Comparison of ENCODE assay signal across 8 mouse cellular contexts in genomic region chr8:72646060-72646767, GRCm38 (mm10). TPM values are rescaled to one million over a fixed set of nuclear protein-coding genes. Genes with fewer than 3 reads are reported as not detected.
DNase-seq lines count a peak whose midpoint lies in the region; ATAC-seq and TF ChIP-seq lines count a peak whose summit lies in the region.

Nwd1 (plus strand) TSS chr8:72646711.

- TF ChIP-seq CTCF in bone marrow, adult 2 months (IDR thresholded peaks at IDR 0.05; ENCODE audit: control insufficient read depth, insufficient read depth, low read length) = no peak

- no peaks in the 10 kb centered on the region for H3K9me3 ChIP-seq in heart, embryonic 10.5 days
- no peaks in the 10 kb centered on the region; the same call in 1 of the 2 replicates for H3K9me3 ChIP-seq in hindbrain, embryonic 12.5 days (replicated peaks)
- no peaks in the 10 kb centered on the region for H3K9me3 ChIP-seq in neural tube, embryonic 12.5 days

- H3K4me1 ChIP-seq in heart, embryonic 10.5 days = peaks cover 7% of the 10 kb centered on the region; the same call in 1 of the 2 replicates
- H3K4me1 ChIP-seq in bone marrow, adult 2 months (ENCODE audit: control insufficient read depth, insufficient read depth, low read length) = peaks cover 1% of the 10 kb centered on the region; the same call in 1 of the 2 replicates
- peaks cover 10% of the 10 kb centered on the region; the same call in 1 of the 2 replicates for H3K4me1 ChIP-seq in hindbrain, embryonic 12.5 days
- H3K4me1 ChIP-seq in neural tube, embryonic 12.5 days = peaks cover 10% of the 10 kb centered on the region

- 0 out of 2 replicates have a peak within 1 kb of the TSS, but pooled peaks have one; percentile 8 for H3K4me2 ChIP-seq in hindbrain, embryonic 12.5 days (replicated peaks)
- H3K4me2 ChIP-seq in neural tube, embryonic 12.5 days (replicated peaks) = 0 out of 2 replicates have a peak within 1 kb of the TSS, but pooled peaks have one; percentile 2

- no peak within 1 kb of the TSS for H3K27ac ChIP-seq in heart, embryonic 10.5 days
- 0 out of 2 replicates have a peak within 1 kb of the TSS, but pooled peaks have one; percentile 4 for H3K27ac ChIP-seq in bone marrow, adult 2 months (ENCODE audit: control insufficient read depth, insufficient read depth, low read depth, low read length, poor library complexity)
- H3K27ac ChIP-seq in hindbrain, embryonic 12.5 days = peak within 1 kb of the TSS; percentile 73
- no peak within 1 kb of the TSS for H3K27ac ChIP-seq in neural tube, embryonic 12.5 days

- ATAC-seq in hindbrain, embryonic 12.5 days (ENCODE audit: low FRiP score) = peak; percentile 91
- peak; percentile 90 for ATAC-seq in neural tube, embryonic 12.5 days (ENCODE audit: low FRiP score, low read depth)

- WGBS in heart, embryonic 10.5 days = 57% methylated on average over 11 of the region's 11 CpGs
- WGBS in bone marrow, adult 2 months = 1% methylated on average over 11 of the region's 11 CpGs
- WGBS in hindbrain, embryonic 12.5 days = 53% methylated on average over 11 of the region's 11 CpGs
- 62% methylated on average over 11 of the region's 11 CpGs for WGBS in neural tube, embryonic 12.5 days

- no peak within 1 kb of the TSS for H3K4me3 ChIP-seq in heart, embryonic 10.5 days
- no peak within 1 kb of the TSS for H3K4me3 ChIP-seq in bone marrow, adult 2 months (replicated peaks; ENCODE audit: control insufficient read depth, low read depth, low read length)
- no peak within 1 kb of the TSS for H3K4me3 ChIP-seq in hindbrain, embryonic 12.5 days
- no peak within 1 kb of the TSS for H3K4me3 ChIP-seq in neural tube, embryonic 12.5 days

- TF ChIP-seq POLR2A in bone marrow, adult 2 months (IDR thresholded peaks at IDR 0.05; ENCODE audit: borderline replicate concordance, control insufficient read depth, low read depth, low read length) = no peak

- DNase-seq in heart, adult 11 months = peak; percentile 95
- DNase-seq in heart, embryonic 10.5 days (ENCODE audit: low spot score) = no peak
- peak; percentile 83 to 87 for DNase-seq in frontal cortex, postnatal 14 days (ENCODE audit: low spot score in 2 of 2)
- DNase-seq in left cerebral cortex, adult 9 months (ENCODE audit: low spot score in 2 of 2) = peak; percentile 73 to 88
- DNase-seq in thymus, postnatal 0 days (ENCODE audit: low spot score) = peak; percentile 76

- no peaks in the 10 kb centered on the region for H3K36me3 ChIP-seq in heart, embryonic 10.5 days
- no peaks in the 10 kb centered on the region for H3K36me3 ChIP-seq in hindbrain, embryonic 12.5 days
- H3K36me3 ChIP-seq in neural tube, embryonic 12.5 days = no peaks in the 10 kb centered on the region

- H3K27me3 ChIP-seq in heart, embryonic 10.5 days (ENCODE audit: insufficient read depth, poor library complexity, severe bottlenecking) = no peaks in the 10 kb centered on the region
- no peaks in the 10 kb centered on the region for H3K27me3 ChIP-seq in hindbrain, embryonic 12.5 days
- no peaks in the 10 kb centered on the region for H3K27me3 ChIP-seq in neural tube, embryonic 12.5 days (replicated peaks)

- no peak within 1 kb of the TSS for H3K9ac ChIP-seq in hindbrain, embryonic 12.5 days
- H3K9ac ChIP-seq in neural tube, embryonic 12.5 days = no peak within 1 kb of the TSS

RNA-seq across cellular contexts. Expression of gene Nwd1, which starts in this region (rescaled TPM):
- 0.01 and 0.04 TPM in 2 replicates for polyA plus RNA-seq in heart, embryonic 10.5 days (2016; fragmentation: Nextera tagmentation; extraction: Ambion mirVana)
- polyA plus RNA-seq in bone marrow, adult 2 months (2011; ENCODE audit: insufficient read depth, insufficient read length, low replicate concordance, missing spikeins) = 0.50 and 1.8 TPM in 2 replicates
- 0.64 and 0.68 TPM in 2 replicates for polyA plus RNA-seq in hindbrain, embryonic 12.5 days (2016; fragmentation: Nextera tagmentation; extraction: Ambion mirVana)
- polyA plus RNA-seq in neural tube, embryonic 12.5 days (2016; fragmentation: Nextera tagmentation; extraction: Ambion mirVana) = 0.35 and 0.42 TPM in 2 replicates
- polyA plus RNA-seq in thymus, postnatal 0 days (2015; fragmentation: Nextera tagmentation; extraction: Ambion mirVana) = 2.3 and 3.1 TPM in 2 replicates

Comparison
In these comparisons a context has a peak if more than half of its experiments do, and no peak if none do; other contexts are left out.
1. Peak in ATAC-seq, H3K27ac ChIP-seq and H3K4me2 ChIP-seq in hindbrain, embryonic 12.5 days; RNA of the gene not detected or under 1 TPM.
2. Peak in ATAC-seq and H3K4me2 ChIP-seq in neural tube, embryonic 12.5 days; RNA of the gene not detected or under 1 TPM.